16 mouse cellular contexts compared by ENCODE assay signal in genomic region chr17:35257378-35257777, GRCm38 (mm10). TPM values are rescaled to one million over a fixed set of nuclear protein-coding genes. Genes with fewer than 3 reads are reported as not detected.
A peak's percentile ranks its signal among the peaks of the same experiment; 100 is the strongest.
DNase-seq lines count a peak whose midpoint lies in the region; ATAC-seq and TF ChIP-seq lines count a peak whose summit lies in the region.
"Had no signal": no experiment of that assay in that cellular context is flagged by ENCODE, and none has a peak within 500 bp of the region (broad histone marks: within the 10 kb centered on the region; RNA-seq: fewer than 3 reads in every experiment).

No protein-coding gene starts in this region.

- H3K36me3 ChIP-seq in midbrain, embryonic 11.5 days (ENCODE audit: control insufficient read depth, insufficient read depth, low read length) = peaks cover 10% of the 10 kb centered on the region
- H3K36me3 ChIP-seq in midbrain, embryonic 14.5 days (ENCODE audit: control insufficient read depth, insufficient read depth, low read length) = peaks cover 19% of the 10 kb centered on the region
- H3K36me3 ChIP-seq in liver, embryonic 12.5 days = peaks cover 21% of the 10 kb centered on the region
- peaks cover 7% of the 10 kb centered on the region for H3K36me3 ChIP-seq in intestine, embryonic 16.5 days (ENCODE audit: control insufficient read depth, insufficient read depth, low read length)
- peaks cover 16% of the 10 kb centered on the region for H3K36me3 ChIP-seq in intestine, postnatal 0 days (ENCODE audit: control insufficient read depth, insufficient read depth)

- H3K27me3 ChIP-seq in midbrain, embryonic 11.5 days (ENCODE audit: control insufficient read depth, insufficient read depth, low read length) = no peaks in the 10 kb centered on the region
- H3K27me3 ChIP-seq in midbrain, embryonic 14.5 days (ENCODE audit: control insufficient read depth, insufficient read depth, low read length) = no peaks in the 10 kb centered on the region
- H3K27me3 ChIP-seq in liver, embryonic 12.5 days (replicated peaks) = peaks cover 11% of the 10 kb centered on the region; the same call in 1 of the 2 replicates
- no peaks in the 10 kb centered on the region for H3K27me3 ChIP-seq in intestine, embryonic 16.5 days (replicated peaks; ENCODE audit: control insufficient read depth, insufficient read depth, low read length)
- H3K27me3 ChIP-seq in intestine, postnatal 0 days (replicated peaks; ENCODE audit: control insufficient read depth, insufficient read depth, low read length) = no peaks in the 10 kb centered on the region

- DNase-seq in heart, adult 11 months = peak; percentile 90
- DNase-seq in heart, postnatal 25 days (ENCODE audit: low spot score) = no peak
- peak; percentile 80 for DNase-seq in midbrain, embryonic 11.5 days (ENCODE audit: low spot score, missing footprints)
- no peak for DNase-seq in midbrain, embryonic 14.5 days
- no peak for DNase-seq in ovary, postnatal 10 days (ENCODE audit: low spot score)

- no peak overlapping the region for H3K27ac ChIP-seq in midbrain, embryonic 11.5 days (ENCODE audit: low read depth, low read length)
- H3K27ac ChIP-seq in midbrain, embryonic 14.5 days (replicated peaks; ENCODE audit: low read depth, low read length) = no peak overlapping the region
- peak overlapping the region; percentile 83 for H3K27ac ChIP-seq in liver, embryonic 12.5 days
- H3K27ac ChIP-seq in intestine, embryonic 16.5 days (ENCODE audit: low read length) = no peak overlapping the region
- no peak overlapping the region for H3K27ac ChIP-seq in intestine, postnatal 0 days (ENCODE audit: low read depth, low read length)
- H3K27ac ChIP-seq: limb, embryonic 15.5 days had no signal

- H3K4me2 ChIP-seq in midbrain, embryonic 11.5 days = no peak overlapping the region
- H3K4me2 ChIP-seq in midbrain, embryonic 14.5 days (ENCODE audit: low read length) = no peak overlapping the region
- H3K4me2 ChIP-seq in liver, embryonic 12.5 days = peak overlapping the region; percentile 78
- H3K4me2 ChIP-seq in intestine, embryonic 16.5 days (ENCODE audit: low read depth, low read length) = no peak overlapping the region
- no peak overlapping the region for H3K4me2 ChIP-seq in intestine, postnatal 0 days (replicated peaks; ENCODE audit: low read depth)

- TF ChIP-seq CTCF in intestine, postnatal 0 days (IDR thresholded peaks at IDR 0.05; ENCODE audit: low read depth) = no peak

- no peak for ATAC-seq in midbrain, embryonic 11.5 days (ENCODE audit: low FRiP score)
- no peak for ATAC-seq in midbrain, embryonic 14.5 days (ENCODE audit: low FRiP score, low TSS enrichment)
- peak; percentile 30; the same call in 1 of the 2 replicates for ATAC-seq in liver, embryonic 12.5 days
- no peak for ATAC-seq in intestine, embryonic 16.5 days
- ATAC-seq in intestine, postnatal 0 days = no peak

- 90% methylated on average over 1 of the region's 1 CpGs for WGBS in midbrain, embryonic 11.5 days
- 82% methylated on average over 1 of the region's 1 CpGs for WGBS in midbrain, embryonic 14.5 days
- 20% methylated on average over 1 of the region's 1 CpGs for WGBS in liver, embryonic 12.5 days (ENCODE audit: insufficient replicate concordance)
- 59% methylated on average over 1 of the region's 1 CpGs for WGBS in intestine, embryonic 16.5 days
- 57% methylated on average over 1 of the region's 1 CpGs for WGBS in intestine, postnatal 0 days

- H3K4me1 ChIP-seq in midbrain, embryonic 11.5 days (ENCODE audit: control insufficient read depth, insufficient read depth, low read length) = no peaks in the 10 kb centered on the region
- no peaks in the 10 kb centered on the region for H3K4me1 ChIP-seq in midbrain, embryonic 14.5 days (ENCODE audit: control insufficient read depth, insufficient read depth, low read length)
- peaks cover 28% of the 10 kb centered on the region for H3K4me1 ChIP-seq in liver, embryonic 12.5 days
- H3K4me1 ChIP-seq in intestine, embryonic 16.5 days (ENCODE audit: control insufficient read depth, insufficient read depth, low read length) = no peaks in the 10 kb centered on the region
- H3K4me1 ChIP-seq in intestine, postnatal 0 days (replicated peaks; ENCODE audit: control insufficient read depth, insufficient read depth, low read length) = no peaks in the 10 kb centered on the region

- no peak overlapping the region for H3K4me3 ChIP-seq in midbrain, embryonic 11.5 days (ENCODE audit: low read depth, low read length)
- H3K4me3 ChIP-seq in midbrain, embryonic 14.5 days (replicated peaks; ENCODE audit: low read depth, low read length) = no peak overlapping the region
- H3K4me3 ChIP-seq in liver, embryonic 12.5 days = peak overlapping the region; percentile 59
- no peak overlapping the region for H3K4me3 ChIP-seq in intestine, embryonic 16.5 days (ENCODE audit: low read length)
- no peak overlapping the region for H3K4me3 ChIP-seq in intestine, postnatal 0 days (ENCODE audit: low read depth, low read length)

- intact Hi-C loops in heart, postnatal 25 days (cut with DNase I) = loop anchor here (5.0 kb wide), 1 partner anchor 35 kb away; no protein-coding TSS in a partner anchor

- H3K9me3 ChIP-seq in midbrain, embryonic 11.5 days (ENCODE audit: control insufficient read depth, low read length) = no peaks in the 10 kb centered on the region
- no peaks in the 10 kb centered on the region for H3K9me3 ChIP-seq in midbrain, embryonic 14.5 days (ENCODE audit: control insufficient read depth, low read length)
- no peaks in the 10 kb centered on the region for H3K9me3 ChIP-seq in liver, embryonic 12.5 days (replicated peaks)
- H3K9me3 ChIP-seq in intestine, embryonic 16.5 days (ENCODE audit: control insufficient read depth, low read length) = no peaks in the 10 kb centered on the region
- H3K9me3 ChIP-seq in intestine, postnatal 0 days (ENCODE audit: control insufficient read depth) = no peaks in the 10 kb centered on the region
- H3K9me3 ChIP-seq: limb, embryonic 15.5 days had no signal

- no peak overlapping the region for H3K9ac ChIP-seq in midbrain, embryonic 11.5 days (ENCODE audit: low read length)
- H3K9ac ChIP-seq in midbrain, embryonic 14.5 days (replicated peaks; ENCODE audit: low read length) = no peak overlapping the region
- peak overlapping the region; percentile 71 for H3K9ac ChIP-seq in liver, embryonic 12.5 days
- H3K9ac ChIP-seq in intestine, embryonic 16.5 days (ENCODE audit: low read depth, low read length) = no peak overlapping the region
- no peak overlapping the region for H3K9ac ChIP-seq in intestine, postnatal 0 days (ENCODE audit: low read depth, low read length)
- H3K9ac ChIP-seq: limb, embryonic 15.5 days had no signal

RNA-seq across cellular contexts. Expression of gene H2-D1, which starts 5.2 kb away (rescaled TPM):
- total RNA-seq in heart, postnatal 25 days (2021) = 10 to 100 TPM; 84.3 to 89.6 TPM
- 42.2 and 45.9 TPM in 2 replicates for polyA plus RNA-seq in midbrain, embryonic 11.5 days (2014; fragmentation: Nextera tagmentation; extraction: Ambion mirVana)
- 68.5 and 74.3 TPM in 2 replicates for polyA plus RNA-seq in midbrain, embryonic 14.5 days (2014; fragmentation: Nextera tagmentation; extraction: Ambion mirVana)
- polyA plus RNA-seq in liver, embryonic 12.5 days (2016; fragmentation: Nextera tagmentation; extraction: Ambion mirVana) = 66.8 and 72.5 TPM in 2 replicates
- 238 and 255 TPM in 2 replicates for polyA plus RNA-seq in intestine, embryonic 16.5 days (2015; fragmentation: Nextera tagmentation; extraction: Ambion mirVana)
- 672 and 681 TPM in 2 replicates for polyA plus RNA-seq in intestine, postnatal 0 days (2015; fragmentation: Nextera tagmentation; extraction: Ambion mirVana)

RNA-seq across cellular contexts. Expression of gene Ddx39b, which starts 15.8 kb away (rescaled TPM):
- 10 to 100 TPM; 89.2 to 99.4 TPM for total RNA-seq in heart, postnatal 25 days (2021)
- polyA plus RNA-seq in midbrain, embryonic 11.5 days (2014; fragmentation: Nextera tagmentation; extraction: Ambion mirVana) = 649 and 657 TPM in 2 replicates
- polyA plus RNA-seq in midbrain, embryonic 14.5 days (2014; fragmentation: Nextera tagmentation; extraction: Ambion mirVana) = 386 and 390 TPM in 2 replicates
- polyA plus RNA-seq in liver, embryonic 12.5 days (2016; fragmentation: Nextera tagmentation; extraction: Ambion mirVana) = 258 and 267 TPM in 2 replicates
- polyA plus RNA-seq in intestine, embryonic 16.5 days (2015; fragmentation: Nextera tagmentation; extraction: Ambion mirVana) = 325 and 376 TPM in 2 replicates
- polyA plus RNA-seq in intestine, postnatal 0 days (2015; fragmentation: Nextera tagmentation; extraction: Ambion mirVana) = 125 and 127 TPM in 2 replicates

RNA-seq across cellular contexts. Expression of gene Nfkbil1, which starts 21.8 kb away (rescaled TPM):
- total RNA-seq in heart, postnatal 25 days (2021) = 1 to 10 TPM; 8.2 to 8.7 TPM
- polyA plus RNA-seq in midbrain, embryonic 11.5 days (2014; fragmentation: Nextera tagmentation; extraction: Ambion mirVana) = 3.3 and 4.4 TPM in 2 replicates
- 3.8 and 7.3 TPM in 2 replicates for polyA plus RNA-seq in midbrain, embryonic 14.5 days (2014; fragmentation: Nextera tagmentation; extraction: Ambion mirVana)
- 5.7 and 6.4 TPM in 2 replicates for polyA plus RNA-seq in liver, embryonic 12.5 days (2016; fragmentation: Nextera tagmentation; extraction: Ambion mirVana)
- polyA plus RNA-seq in intestine, embryonic 16.5 days (2015; fragmentation: Nextera tagmentation; extraction: Ambion mirVana) = 8.9 and 9.2 TPM in 2 replicates
- polyA plus RNA-seq in intestine, postnatal 0 days (2015; fragmentation: Nextera tagmentation; extraction: Ambion mirVana) = 8.1 and 8.2 TPM in 2 replicates

RNA-seq across cellular contexts. Expression of gene Atp6v1g2, which starts 23.9 kb away (rescaled TPM):
- 1 to 10 TPM; 2.5 to 2.8 TPM for total RNA-seq in heart, postnatal 25 days (2021)
- 17.0 and 17.8 TPM in 2 replicates for polyA plus RNA-seq in midbrain, embryonic 11.5 days (2014; fragmentation: Nextera tagmentation; extraction: Ambion mirVana)
- 78.1 and 99.0 TPM in 2 replicates for polyA plus RNA-seq in midbrain, embryonic 14.5 days (2014; fragmentation: Nextera tagmentation; extraction: Ambion mirVana)
- 1.3 and 1.8 TPM in 2 replicates for polyA plus RNA-seq in liver, embryonic 12.5 days (2016; fragmentation: Nextera tagmentation; extraction: Ambion mirVana)
- polyA plus RNA-seq in intestine, embryonic 16.5 days (2015; fragmentation: Nextera tagmentation; extraction: Ambion mirVana) = 4.7 and 4.8 TPM in 2 replicates
- 4.1 and 4.3 TPM in 2 replicates for polyA plus RNA-seq in intestine, postnatal 0 days (2015; fragmentation: Nextera tagmentation; extraction: Ambion mirVana)

RNA-seq across cellular contexts. Expression of gene Gm16181, which starts 36.7 kb away (rescaled TPM):
- total RNA-seq in heart, postnatal 25 days (2021) = under 1 TPM; 0.50 to 0.65 TPM
- not detected in 2 replicates for polyA plus RNA-seq in midbrain, embryonic 11.5 days (2014; fragmentation: Nextera tagmentation; extraction: Ambion mirVana)
- polyA plus RNA-seq in midbrain, embryonic 14.5 days (2014; fragmentation: Nextera tagmentation; extraction: Ambion mirVana) = not detected in 2 replicates
- polyA plus RNA-seq in liver, embryonic 12.5 days (2016; fragmentation: Nextera tagmentation; extraction: Ambion mirVana) = 0.42 TPM in 1 of 2 replicates, not detected in the other
- 0.29 and 0.46 TPM in 2 replicates for polyA plus RNA-seq in intestine, embryonic 16.5 days (2015; fragmentation: Nextera tagmentation; extraction: Ambion mirVana)
- 0.23 and 0.30 TPM in 2 replicates for polyA plus RNA-seq in intestine, postnatal 0 days (2015; fragmentation: Nextera tagmentation; extraction: Ambion mirVana)
- total RNA-seq: gastrocnemius, postnatal 10 days; layer of hippocampus, adult 18-20 months; left cerebral cortex, adult 2 months; megakaryocyte-erythroid progenitor cell, adult 5-6 weeks had no signal
- polyA plus RNA-seq: C2C12; embryonic facial prominence, embryonic 11.5 days; forebrain, embryonic 14.5 days had no signal

Comparison
In these comparisons a context has a peak if more than half of its experiments do, and no peak if none do; other contexts are left out.
1. DNase-seq: peak in heart, adult 11 months (single experiment) and midbrain, embryonic 11.5 days (single experiment); none in heart, postnatal 25 days (single experiment), midbrain, embryonic 14.5 days (single experiment) and ovary, postnatal 10 days (single experiment).